Mouse (Mus musculus) thymus, postnatal 10 days (tissue): ENCODE results near the gene Dnajc16.
A peak's percentile ranks its signal among the peaks of the same experiment; 100 is the strongest.
"Not testable (repeated sequence)": the region's sequence is repeated elsewhere in the genome, so short reads cannot be mapped to it uniquely, and the experiment has no call there.

Experiments
- DNase-seq, 2 experiments: peaks; one replicate each; pipeline ENCODE4 v3.0.0; 2021; ENCODE audit warnings: low spot score in 2 of 2

Gene Dnajc16

DNA sequence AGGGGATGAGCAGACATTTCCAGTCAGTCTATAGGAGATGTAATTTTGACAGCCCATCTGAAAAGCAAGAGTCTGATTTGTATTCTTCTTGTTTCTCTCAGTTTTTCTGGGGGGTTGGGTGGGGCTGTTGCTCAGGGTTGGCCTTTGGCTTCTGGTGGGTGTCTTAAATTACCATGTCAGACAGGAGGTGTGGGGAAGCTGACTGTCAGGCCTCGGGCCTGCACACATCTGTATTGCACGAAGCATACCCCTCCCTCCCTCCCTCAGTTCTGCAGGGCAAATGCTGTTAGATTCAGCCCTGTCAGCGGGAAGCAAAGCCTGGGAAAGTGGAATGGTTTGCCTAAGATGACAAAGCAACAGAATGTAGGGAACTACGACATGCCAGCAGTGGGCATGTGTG lies 6.2 kb upstream of the Dnajc16 start:
- no peak for DNase-seq

DNA sequence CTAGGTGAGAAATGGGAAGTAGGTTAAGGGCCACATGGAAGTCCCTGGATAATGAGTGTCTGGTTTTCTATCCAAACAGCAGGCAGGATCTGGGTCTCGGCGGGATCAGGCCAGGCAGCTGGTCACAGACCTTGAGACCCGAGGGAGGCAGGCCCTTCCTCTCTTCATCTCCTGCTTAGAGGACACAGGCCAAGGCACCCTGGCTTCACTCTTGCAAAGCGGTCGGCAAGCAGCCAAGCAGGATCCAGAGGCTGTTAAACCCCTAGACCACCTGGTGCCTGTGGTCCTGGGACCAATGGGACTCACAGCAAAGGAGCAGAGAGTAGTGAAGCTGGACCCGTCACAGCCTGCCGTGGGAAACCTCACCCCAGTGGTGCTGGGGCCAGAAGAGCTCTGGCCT lies 5.6 kb upstream of the Dnajc16 start:
- no peak for DNase-seq

DNA sequence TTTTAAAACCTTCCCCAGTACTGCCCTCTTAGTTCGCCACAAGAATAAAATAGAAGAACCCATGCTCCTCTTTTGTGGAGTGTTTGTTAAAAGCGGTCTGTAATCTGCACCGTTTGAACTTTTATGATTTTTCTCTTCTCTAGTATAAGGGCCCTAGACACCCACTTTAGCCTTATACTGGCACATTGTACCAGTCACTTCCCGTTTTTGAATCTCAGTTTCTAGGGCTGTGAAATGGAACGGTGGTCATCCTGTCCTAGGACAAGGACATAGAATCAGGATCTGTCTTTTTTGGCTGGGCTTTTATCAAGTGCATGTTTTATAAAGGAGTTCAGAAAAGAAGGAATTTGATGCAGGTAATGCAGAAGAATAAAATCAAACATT lies 3.4 kb upstream of the Dnajc16 start:
- no peak for DNase-seq

DNA sequence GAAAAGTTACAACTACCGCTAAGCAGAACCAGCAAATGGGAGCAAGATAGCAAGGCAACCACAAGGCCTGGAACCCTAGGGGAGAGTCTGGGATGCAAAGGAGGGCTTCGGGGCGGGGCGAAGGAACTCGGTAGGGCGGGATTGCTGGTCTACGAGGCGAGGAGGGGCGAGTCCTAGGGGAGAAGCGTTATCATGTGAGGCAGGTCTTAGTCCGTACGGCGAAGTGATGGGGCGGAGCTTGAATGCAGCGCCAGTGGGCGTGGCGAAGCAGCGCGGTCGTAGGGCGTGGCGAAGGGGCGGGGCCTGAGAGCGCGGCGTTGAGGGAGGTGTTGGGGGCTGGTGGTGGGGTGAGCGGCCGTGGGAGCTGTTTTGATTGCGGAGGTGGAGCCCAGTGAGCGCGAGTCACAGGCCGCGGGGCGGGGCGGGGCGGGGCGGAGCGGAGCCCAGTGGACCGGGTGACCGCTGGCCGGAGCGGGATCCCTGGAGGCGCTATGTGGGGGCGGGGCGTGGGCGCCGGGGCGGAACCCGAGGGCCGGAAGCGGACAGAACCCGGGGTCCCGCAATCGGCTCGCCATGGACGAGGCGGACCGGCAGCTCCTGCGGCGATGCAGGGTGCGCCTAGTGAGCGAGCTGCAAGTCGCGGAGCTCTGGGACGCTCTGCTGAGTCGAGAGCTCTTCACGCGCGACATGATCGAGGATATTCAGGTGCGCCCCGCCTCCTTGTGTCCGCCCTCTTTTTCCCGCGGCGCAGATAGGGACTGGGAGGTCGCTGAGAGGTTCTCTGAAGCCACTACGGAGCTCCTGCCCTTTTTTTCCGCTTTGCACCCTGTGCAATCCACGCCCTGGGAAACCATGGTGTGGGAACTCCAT lies 2.8 kb upstream of the Dnajc16 start, which contains the start of gene Casp9:
Gene Casp9, plus strand, starts transcription at position 331 of the 870 bp plus-strand sequence.
- DNase-seq: peak; percentile 95 to 98

DNA sequence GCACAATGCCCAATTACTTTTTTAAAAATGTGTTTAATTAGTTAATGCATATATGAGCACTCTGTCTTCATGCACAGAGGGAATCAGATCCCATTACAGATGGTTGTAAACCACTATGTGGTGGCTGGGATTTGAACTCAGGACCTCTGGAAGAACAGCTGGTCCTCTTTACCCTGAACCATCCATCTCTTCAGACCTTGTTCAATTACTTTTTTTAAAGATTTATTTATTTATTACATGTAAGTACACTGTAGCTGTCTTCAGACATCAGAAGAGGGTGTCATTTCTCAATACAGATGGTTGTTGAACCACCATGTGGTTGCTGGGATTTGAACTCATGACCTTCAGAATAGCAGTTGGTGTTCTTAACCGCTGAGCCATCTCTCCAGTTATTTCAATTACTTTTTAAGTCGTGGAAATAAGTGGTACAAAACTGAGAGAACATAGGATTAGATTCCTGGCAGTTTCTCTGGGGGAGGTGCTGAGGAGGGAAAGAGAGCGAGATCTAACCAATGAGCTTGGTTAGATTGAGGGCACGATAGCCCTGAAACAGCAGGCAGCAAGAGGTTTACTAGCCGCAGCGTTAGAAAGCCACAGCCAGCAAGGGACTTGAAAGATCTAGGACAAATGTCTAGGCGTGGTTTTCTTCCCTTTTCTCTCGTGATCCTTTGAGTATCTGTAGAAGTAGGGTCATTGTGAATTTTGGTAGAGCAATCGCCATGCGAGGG lies 2.0 kb upstream of the Dnajc16 start:
- DNase-seq: peak in 1 of 2 experiments; percentile 18

DNA sequence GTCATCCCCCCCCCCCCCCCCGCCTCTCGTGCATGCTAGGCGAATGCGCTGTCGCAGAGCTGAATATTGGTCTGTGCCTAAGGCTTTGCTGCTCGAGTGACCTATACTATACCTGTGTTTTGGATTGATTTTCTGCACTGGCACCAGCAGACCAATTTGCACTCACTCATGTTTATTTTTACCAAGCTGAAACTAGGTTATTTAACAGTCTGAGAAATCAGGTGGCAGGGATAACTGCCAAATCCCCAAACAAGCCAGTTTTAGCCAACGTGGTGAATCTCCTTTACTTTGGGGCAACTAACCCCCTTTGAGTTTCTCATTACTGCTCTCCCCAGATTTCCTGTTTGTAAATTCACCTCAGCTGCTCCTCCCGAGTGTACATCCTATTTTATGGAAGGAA lies 1.2 kb upstream of the Dnajc16 start:
- no peak for DNase-seq

DNA sequence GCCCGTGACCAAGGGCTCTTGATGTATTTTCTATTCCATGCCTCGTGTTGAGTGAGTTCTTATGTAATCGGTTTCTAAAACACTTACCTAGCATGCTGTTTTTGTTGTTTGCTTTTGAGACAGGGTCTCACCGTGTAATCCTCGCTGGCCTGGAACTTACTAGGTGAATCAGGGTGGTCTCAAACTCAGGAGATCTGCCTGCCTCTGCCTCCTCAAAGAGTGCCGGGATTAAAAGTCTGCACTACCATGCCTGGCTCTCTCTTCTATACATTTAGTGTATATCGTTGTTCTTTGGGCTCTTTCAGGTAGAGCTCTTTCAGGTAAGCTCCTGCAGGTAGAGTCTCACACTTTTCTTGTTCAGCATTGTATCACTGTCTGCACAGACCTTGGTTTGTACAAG lies 755 bp upstream of the Dnajc16 start:
- no peak for DNase-seq

DNA sequence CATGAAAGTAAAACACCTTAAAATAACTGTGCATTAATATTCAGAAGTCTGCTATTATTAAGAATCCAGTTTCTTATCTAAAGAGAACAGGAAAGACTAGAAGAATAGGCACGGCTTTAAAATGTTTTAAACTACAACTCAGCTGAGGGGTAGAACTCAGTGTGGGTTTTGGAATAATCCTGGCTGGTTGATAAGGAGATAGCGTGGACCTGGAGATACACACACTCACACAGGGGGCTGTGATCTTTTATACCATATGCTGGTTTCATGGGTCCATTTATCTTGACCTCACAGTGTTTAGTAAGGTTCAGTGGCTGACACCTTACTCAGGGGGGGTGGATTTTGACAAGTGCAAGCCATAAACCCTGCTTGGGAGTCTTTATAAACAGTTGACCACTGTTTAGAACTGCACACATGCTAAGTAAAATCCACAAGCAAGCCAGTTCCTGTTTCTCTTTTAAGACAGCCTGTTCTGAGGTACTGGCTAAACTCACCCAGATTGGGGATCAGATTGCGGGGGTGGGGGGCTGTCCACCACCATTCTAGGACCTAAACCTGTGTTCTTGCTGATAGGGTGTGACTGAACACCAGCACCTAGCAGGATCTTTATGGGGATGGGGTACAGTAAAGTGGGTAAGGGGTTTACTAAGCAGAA lies 1.0 kb downstream of the Dnajc16 start:
- DNase-seq: no peak

DNA sequence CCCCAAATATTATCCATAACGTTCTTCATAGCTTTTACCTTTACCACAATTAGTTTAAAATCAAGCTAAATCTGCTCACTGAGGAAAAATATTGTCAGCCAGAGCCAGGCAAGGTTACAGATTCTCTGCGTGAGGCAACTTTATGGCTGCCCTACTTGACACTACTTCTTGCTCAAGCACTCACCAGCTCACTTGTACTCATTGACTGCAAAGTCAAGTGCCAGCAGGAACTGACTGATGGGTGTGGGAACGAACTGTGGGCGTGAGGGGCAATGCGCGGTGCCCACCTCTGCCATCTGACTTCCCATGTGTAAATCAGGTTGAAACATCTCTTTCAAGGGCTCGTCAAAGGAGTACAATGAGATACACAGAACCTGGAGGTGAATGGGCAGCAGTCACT lies 3.3 kb downstream of the Dnajc16 start:
- no peak for DNase-seq

DNA sequence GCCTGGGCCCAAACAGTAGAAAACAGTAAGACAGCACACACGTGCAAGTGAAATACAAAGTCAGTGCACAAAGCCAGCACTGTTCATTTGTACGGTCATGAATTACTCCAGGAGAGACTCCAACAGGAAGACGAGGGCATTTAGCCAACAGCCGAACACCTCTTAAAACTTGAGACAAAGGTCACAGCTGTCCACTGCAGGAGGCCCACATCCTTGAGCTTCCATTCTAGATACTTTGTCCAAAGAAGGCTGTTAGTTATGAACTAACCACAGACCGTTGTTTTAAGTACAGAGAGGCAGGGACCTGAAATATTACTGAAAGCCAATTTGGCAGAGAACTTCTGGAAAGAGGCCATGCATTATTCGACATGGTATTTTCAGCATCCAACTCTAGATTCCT lies 3.7 kb downstream of the Dnajc16 start:
- DNase-seq: no peak

DNA sequence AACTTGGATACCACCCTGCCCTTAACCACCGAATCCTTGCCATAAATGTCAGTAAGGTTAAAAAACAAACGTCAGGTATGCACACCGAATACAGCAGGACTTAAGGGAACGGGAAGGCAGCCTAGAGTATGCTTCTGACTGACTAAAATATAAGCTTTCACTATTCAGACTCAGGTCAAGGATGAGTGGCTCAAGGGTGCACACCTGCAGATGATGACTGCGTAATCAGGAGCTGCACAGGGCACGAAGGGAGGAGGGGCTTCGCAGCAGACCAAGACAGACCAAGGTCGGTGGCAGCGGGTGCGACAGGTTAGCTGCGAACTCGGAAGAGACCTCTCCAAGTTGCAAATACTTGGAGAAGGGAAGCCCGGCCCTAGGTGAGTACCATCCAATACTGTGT lies 4.6 kb downstream of the Dnajc16 start:
- DNase-seq: no peak

DNA sequence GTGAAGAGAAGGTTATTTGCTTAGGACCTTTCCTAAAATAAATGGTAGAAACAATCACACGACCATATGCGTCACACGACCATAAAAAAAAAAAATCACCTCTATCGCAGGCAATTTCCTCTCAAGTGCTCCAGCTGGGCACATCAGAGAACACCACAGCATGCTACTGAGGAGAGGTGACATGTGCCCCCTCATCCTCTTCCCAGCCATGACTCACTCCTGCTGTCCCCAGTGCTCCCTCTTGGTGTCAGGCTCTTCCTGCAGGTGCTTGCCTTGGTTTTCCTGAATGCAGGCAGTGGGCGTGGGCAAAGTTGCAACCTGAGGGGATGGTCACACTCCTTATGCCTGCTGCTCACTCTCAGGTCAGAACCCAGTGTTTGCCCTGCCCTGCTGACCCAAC lies 5.9 kb downstream of the Dnajc16 start:
- DNase-seq: no peak

DNA sequence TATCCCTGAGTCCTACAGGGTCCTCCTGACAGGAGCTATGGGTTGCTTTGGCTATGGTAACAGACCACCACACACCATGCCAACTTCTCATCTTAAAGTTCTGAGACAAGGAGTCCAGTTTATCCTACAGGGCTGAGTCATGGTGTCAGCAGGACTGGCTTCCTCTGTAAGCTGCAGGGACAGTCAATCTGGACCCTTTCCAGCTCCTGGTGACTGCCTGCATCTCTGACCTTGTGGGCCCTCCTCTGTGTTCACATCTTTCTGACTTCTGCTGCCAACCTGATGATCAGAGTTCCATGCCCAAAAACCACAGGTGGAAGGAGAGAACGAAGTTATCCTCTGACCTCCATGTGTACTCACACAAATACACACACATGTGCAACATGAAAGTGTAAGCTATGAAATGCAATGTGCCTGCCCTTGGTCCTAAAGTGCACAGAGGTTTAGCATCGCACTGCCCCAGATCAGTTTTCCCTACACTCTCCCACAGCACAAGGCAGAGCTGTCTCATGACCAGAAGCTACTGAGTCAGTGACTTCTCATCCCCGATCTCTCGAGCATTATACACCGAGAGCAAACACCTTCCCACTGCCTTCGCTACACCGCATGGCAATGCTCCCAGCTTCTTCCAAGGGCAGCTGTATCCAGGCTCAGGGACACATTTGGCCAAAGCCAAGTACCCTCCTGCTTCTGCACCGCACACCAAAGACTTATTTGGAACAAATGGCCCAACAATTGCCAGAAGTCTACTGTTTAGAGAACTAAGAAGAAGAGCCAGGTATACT lies 9.3 kb downstream of the Dnajc16 start:
- DNase-seq: no peak

DNA sequence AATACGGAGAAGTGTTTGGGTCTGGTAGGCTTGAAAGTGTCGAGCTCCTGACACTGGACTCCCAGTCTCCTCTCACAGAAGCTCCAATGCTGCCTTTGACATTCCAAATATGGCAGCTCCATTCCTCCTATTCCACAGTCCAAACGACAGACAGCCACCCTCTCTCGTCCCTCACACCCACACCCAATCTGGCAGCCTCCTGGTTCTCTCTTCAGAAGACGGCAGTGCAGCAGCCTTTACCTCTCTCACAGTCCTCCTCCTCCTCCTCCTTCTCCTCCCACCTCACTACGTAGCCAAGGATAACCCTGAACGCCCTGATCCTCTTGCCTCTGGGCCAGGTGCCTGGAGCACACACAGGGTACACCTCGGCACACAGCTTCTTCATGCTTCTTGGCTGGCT lies 10.9 kb downstream of the Dnajc16 start:
- DNase-seq: no peak

DNA sequence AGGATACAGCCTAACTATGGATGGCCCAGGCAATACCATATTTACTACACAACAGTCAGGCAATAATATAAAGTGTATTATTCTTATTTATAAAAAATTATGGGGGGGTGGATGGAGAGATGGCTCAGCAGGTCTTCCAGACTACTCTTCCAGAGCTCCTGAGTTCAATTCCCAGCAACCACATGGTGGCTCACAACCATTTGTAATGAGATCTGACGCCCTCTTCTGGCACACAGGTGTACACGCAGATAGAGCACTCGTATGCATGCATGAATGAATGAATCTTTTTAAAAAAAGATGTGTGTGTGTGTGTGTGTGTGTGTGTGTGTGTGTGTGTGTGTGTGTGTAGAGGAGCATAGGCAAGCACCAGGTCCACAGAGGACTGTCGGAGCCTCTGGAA lies 17.7 kb downstream of the Dnajc16 start:
- DNase-seq: not testable (repeated sequence)

DNA sequence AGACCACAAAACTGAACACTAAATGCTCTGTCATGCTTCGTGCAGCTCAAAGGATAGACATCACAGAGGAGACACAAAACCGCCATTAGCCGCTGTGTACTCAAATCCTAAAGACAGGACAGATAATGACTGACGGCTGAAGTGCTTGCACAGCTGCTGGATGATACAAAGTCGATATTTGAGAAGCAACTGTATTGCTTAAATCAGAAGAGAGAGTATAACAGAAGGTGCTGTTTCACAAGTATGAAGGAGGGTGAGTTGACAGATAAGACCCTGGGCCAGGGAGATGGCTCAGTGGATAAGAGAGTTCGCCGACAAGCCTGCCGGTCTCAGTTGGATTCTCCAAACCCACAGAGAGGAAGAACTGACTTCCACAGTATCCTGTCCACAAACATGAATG lies 18.9 kb downstream of the Dnajc16 start:
- DNase-seq: no peak

DNA sequence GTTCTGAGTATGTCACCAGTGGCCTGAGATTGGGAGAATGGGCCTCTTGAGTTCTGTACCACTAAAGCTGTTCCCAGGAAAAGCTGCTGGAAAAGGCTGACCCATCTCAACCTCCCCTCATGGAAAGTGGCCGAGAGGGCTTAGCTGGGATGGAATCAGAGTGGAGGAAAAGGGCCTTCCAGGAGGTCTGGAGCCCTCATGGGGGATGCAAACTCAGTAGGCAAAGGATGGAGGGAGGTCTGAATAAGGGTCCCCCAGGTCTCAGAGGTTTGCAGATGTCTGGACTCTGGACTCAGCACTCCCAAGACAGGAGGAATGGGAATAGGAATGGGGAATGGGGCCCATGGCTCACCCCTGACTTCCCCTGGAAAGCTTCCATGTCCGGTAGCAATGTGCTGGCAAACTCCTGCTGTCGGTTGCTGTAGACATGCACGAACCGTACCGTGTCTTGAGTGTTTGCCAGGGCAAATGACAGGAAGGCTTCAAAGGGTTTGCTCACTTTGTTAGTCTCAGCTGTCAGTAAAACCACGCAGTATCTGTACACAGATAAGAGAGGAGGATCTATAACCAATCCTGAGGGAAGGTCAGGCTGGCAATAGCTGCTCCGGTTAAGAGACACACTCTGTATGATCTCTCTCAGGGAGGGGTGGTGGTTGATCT lies 21.1 kb downstream of the Dnajc16 start:
- DNase-seq: no peak

DNA sequence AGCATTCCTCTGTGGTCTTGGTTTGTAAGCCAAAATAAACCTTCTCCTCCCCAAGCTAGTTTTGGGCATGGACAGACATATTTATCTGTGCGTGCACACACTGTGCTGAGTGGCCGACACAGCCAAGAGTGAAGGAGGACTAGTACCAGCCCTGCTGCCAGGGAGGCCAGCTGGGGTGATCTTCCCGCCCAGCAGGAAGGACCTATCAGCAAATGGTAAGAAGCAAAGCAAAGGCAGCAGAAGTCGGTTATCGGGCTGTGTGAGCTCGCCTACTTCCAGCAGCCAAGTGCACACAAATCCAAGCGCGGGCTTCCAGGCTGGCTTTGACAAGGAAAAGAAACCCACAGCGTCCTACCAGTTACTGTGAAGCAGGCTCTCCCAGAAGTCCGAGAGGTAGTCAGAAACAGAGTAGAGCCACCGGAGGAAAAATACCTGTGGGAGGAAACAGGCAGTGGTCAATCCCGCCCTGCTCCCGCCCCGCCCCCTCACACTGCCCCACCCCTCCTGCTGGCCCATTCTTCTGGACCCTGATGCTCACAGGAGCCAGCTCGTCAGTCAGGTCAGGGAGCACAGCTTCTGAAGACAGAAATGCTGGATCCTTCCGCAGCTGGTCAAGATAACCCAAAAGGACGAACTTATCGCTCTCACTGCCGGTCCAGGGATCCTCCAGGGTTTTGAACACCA lies 23.2 kb downstream of the Dnajc16 start:
- no peak for DNase-seq

DNA sequence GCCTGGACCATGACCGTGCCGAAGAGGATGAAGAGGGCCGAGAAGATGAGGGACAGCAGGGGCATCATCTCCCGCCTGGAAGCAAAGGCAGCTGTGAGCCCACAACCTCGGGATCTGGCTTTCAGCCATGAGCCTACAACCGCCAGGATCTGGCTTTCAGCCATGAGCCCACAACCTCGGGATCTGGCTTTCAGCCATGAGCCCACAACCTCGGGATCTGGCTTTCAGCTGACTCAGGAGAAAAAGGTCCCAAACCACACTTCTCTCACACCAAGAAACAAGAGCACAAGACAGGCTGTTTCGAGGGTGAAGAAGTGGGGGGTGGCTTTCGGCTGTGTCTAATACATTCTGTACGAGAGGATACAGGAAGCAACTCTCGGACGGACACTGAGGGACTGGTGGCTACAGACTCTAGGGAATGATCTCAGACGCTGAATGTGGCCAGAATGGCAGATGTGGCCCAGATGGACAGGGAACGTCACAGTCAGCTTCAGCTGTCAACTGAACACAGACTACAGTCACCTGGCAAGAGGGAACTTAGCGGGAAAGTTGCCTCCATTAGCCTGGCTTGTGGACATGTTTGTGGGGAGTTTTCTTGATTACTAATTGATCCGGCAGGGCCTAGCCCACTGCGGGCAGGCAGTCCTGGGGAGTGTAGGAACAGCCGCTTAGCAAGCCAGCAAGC lies 23.9 kb downstream of the Dnajc16 start:
- no peak for DNase-seq

DNA sequence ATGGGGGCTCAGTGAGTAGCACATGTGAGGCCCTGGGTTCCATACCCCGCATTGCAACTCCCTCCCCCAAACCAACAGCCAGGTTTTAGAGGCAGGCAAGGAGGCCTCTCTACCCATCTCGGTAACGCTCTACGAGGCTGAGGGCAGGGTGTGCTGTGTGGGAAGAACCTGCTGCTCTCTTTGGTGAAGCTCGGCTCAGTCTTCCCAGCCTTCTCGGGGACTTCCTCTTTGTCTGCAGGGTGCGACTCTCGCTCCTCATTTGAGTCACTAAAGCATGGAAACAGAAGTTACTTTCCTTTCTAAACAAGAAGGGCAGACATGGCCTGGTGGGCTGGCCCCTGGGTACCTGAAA lies 24.4 kb downstream of the Dnajc16 start:
- no peak for DNase-seq
